Mouse (Mus musculus): ENCODE measurements around the gene Ifit2.

DNA sequence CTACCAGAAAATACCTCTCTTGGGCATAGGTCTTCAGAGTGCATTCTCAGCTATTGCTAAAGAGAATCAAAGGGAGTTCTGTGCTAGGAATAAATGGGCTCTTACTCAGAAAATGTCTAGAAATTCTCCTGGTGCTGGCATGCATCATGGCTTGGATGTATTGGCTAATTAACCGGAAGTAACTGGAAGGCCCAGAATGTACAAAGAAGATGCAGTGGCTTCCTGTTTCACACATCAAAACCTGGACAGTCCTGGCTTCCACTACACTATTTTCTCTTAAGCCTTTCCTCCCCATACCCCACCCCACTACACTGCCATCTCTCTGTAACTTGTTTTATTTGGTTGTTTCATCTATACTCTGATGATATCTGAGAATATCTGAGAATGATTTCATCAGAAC lies 11.1 kb upstream of the Ifit2 start:
- TF ChIP-seq POLR2A (IDR thresholded peaks at IDR 0.05; ENCODE audit: insufficient read length, low read depth) (no peak), E2F4 (IDR thresholded peaks at IDR 0.05; ENCODE audit: insufficient read depth) (no peak), TCF3 (IDR thresholded peaks at IDR 0.05; ENCODE audit: insufficient read length, low read depth) (no peak), CEBPB (IDR thresholded peaks at IDR 0.05; ENCODE audit: insufficient read depth, poor library complexity, severe bottlenecking) (no peak), MAX (IDR thresholded peaks at IDR 0.05; ENCODE audit: low read depth) (no peak), USF1 (IDR thresholded peaks at IDR 0.05; ENCODE audit: low read depth) (no peak), TCF12 (IDR thresholded peaks at IDR 0.05; ENCODE audit: insufficient read depth, poor library complexity, severe bottlenecking) (no peak), MYOD1 (IDR thresholded peaks at IDR 0.05; ENCODE audit: control insufficient read depth in 1 of 3, insufficient read length in 2 of 3, low read depth in 2 of 3) (no peak), MYOG (IDR thresholded peaks at IDR 0.05; ENCODE audit: control insufficient read depth in 1 of 3, insufficient read depth in 1 of 3, insufficient read length in 2 of 3, low read depth in 2 of 3) (no peak), REST (IDR thresholded peaks at IDR 0.05; ENCODE audit: insufficient read depth, insufficient read length) (no peak)

Measured in myocyte (in vitro differentiated cells).